ENCODE assay signal across 8 mouse cellular contexts in the genomic region with DNA sequence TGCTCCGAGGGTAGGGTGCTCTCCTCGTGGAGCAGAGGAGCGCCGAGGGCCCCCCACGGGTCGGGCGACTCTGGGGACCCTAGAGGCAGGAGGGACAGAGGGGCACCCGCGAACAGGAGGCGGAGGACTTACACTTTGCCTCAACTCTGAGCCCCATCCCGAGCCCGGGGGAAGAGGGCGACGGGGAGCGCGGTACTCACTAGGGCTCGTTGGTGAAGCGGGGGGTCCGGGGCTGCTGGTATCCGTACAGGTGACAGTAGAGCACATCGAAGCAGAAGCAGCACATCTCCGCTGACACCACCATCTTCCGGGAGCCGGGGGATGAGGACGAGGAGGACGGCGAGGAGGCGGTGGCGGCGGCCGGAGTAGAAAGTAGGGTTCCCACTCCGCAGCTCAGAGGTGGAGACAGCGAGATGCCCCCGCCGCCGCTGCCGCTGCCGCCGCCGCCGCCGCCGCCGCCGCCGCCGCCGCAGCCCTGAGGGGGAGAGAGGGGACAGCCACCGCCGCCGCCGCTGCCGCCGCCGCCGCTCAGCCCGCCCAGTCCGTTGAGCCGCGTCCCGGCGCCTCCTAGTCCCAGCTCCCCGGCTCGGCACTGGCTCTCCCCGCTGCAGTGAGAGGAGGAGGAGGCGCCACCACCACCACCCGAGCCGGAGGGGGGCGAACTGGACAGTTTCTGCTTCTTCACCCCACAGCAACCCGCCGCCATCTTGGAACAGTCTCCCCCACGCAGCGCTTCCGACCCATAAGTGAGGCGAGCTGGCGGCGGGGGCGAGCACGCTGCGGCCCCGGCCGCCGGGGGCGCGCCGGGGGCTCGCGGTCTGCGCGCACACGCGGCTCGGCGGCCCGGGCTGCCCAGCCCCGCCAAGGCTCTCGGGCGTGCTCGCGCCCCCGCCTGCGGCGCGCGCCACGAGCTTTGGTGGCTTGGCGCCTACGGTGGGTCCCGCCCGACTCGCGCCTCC. TPM values are rescaled to one million over a fixed set of nuclear protein-coding genes. Genes with fewer than 3 reads are reported as not detected.
DNase-seq lines count a peak whose midpoint lies in the region; ATAC-seq and TF ChIP-seq lines count a peak whose summit lies in the region.

A gene (minus strand): TSS at position 721 of the 959 bp plus-strand sequence.

- peaks cover 0 to 42% of the 10 kb centered on the region in 2 experiments; a peak in 3 of 4 replicates for H3K36me3 ChIP-seq in MEL (ENCODE audit: control insufficient read depth in 1 of 2, insufficient read depth in 2 of 2, low read length in 2 of 2)
- H3K36me3 ChIP-seq in forebrain, embryonic 15.5 days = no peaks in the 10 kb centered on the region
- no peaks in the 10 kb centered on the region for H3K36me3 ChIP-seq in lung, embryonic 15.5 days

- TF ChIP-seq POLR2A in MEL (IDR thresholded peaks at IDR 0.05; ENCODE audit: control insufficient read depth in 1 of 2, insufficient read depth in 1 of 2, low read depth in 1 of 2, low read length in 2 of 2, poor library complexity in 1 of 2) = peak; percentile 86

- peaks cover 43% of the 10 kb centered on the region for H3K79me2 ChIP-seq in MEL (ENCODE audit: control insufficient read depth, insufficient read depth, low read length, poor library complexity)

- WGBS in forebrain, embryonic 15.5 days = 20% methylated on average over 77 of the region's 112 CpGs
- 13% methylated on average over 48 of the region's 112 CpGs for WGBS in lung, embryonic 15.5 days

- peak within 1 kb of the TSS; percentile 100 for H3K4me3 ChIP-seq in MEL (ENCODE audit: control insufficient read depth in 1 of 2, insufficient read depth in 1 of 2, low read depth in 2 of 2, low read length in 2 of 2)
- H3K4me3 ChIP-seq in forebrain, embryonic 15.5 days = peak within 1 kb of the TSS; percentile 65
- H3K4me3 ChIP-seq in lung, embryonic 15.5 days = peak within 1 kb of the TSS; percentile 65

- H3K27ac ChIP-seq in MEL (ENCODE audit: control insufficient read depth, low read depth, low read length) = peak within 1 kb of the TSS; percentile 85
- peak within 1 kb of the TSS; percentile 92 for H3K27ac ChIP-seq in forebrain, embryonic 15.5 days (replicated peaks)
- peak within 1 kb of the TSS; percentile 89 for H3K27ac ChIP-seq in lung, embryonic 15.5 days

- H3K27me3 ChIP-seq in MEL (ENCODE audit: control insufficient read depth in 1 of 2, insufficient read depth in 2 of 2, low read length in 2 of 2) = no peaks in the 10 kb centered on the region
- no peaks in the 10 kb centered on the region for H3K27me3 ChIP-seq in forebrain, embryonic 15.5 days
- peaks cover 17% of the 10 kb centered on the region; the same call in 1 of the 2 replicates for H3K27me3 ChIP-seq in lung, embryonic 15.5 days

- intact Hi-C loops in heart, postnatal 25 days (cut with DNase I) = loop anchor here (5.0 to 10.0 kb wide), 2 partner anchors 71 to 86 kb away; no protein-coding TSS in a partner anchor

- peaks cover 9 to 21% of the 10 kb centered on the region in 2 experiments; a peak in 3 of 4 replicates for H3K4me1 ChIP-seq in MEL (ENCODE audit: control insufficient read depth in 1 of 2, insufficient read depth in 2 of 2, low read length in 2 of 2)
- H3K4me1 ChIP-seq in forebrain, embryonic 15.5 days = 0 out of 2 replicates have a peak, but pooled peaks cover 6% of the 10 kb centered on the region
- 0 out of 2 replicates have a peak, but pooled peaks cover 3% of the 10 kb centered on the region for H3K4me1 ChIP-seq in lung, embryonic 15.5 days

- peak within 1 kb of the TSS; percentile 60 for H3K4me2 ChIP-seq in forebrain, embryonic 15.5 days (replicated peaks)
- peak within 1 kb of the TSS; percentile 61 for H3K4me2 ChIP-seq in lung, embryonic 15.5 days

- ATAC-seq in forebrain, embryonic 15.5 days (replicated peaks) = peak; percentile 92
- ATAC-seq in lung, embryonic 15.5 days (ENCODE audit: borderline replicate concordance, extremely low read depth, low FRiP score, low TSS enrichment) = peak; percentile 94

- no peak for TF ChIP-seq RAD21 in MEL (IDR thresholded peaks at IDR 0.05; ENCODE audit: low read depth, low read length)

- TF ChIP-seq CTCF in MEL (IDR thresholded peaks at IDR 0.05 in 2 of 3, conservative IDR thresholded peaks at IDR 0.05 in 1 of 3; ENCODE audit: control insufficient read depth in 1 of 3, insufficient read depth in 1 of 3, low read depth in 2 of 3, low read length in 3 of 3, poor library complexity in 1 of 3, severe bottlenecking in 1 of 3) = no peak

- H3K9ac ChIP-seq in MEL (ENCODE audit: control insufficient read depth, low read depth, low read length, poor library complexity, severe bottlenecking) = peak within 1 kb of the TSS; percentile 100
- H3K9ac ChIP-seq in forebrain, embryonic 15.5 days (replicated peaks) = peak within 1 kb of the TSS; percentile 74
- peak within 1 kb of the TSS; percentile 68 for H3K9ac ChIP-seq in lung, embryonic 15.5 days

- peak in 1 of 2 experiments; percentile 24; a peak in 1 of 4 replicates for TF ChIP-seq EP300 in MEL (IDR thresholded peaks at IDR 0.05; ENCODE audit: low read depth in 1 of 2, low read length in 2 of 2)

- no peaks in the 10 kb centered on the region for H3K9me3 ChIP-seq in MEL (replicated peaks; ENCODE audit: insufficient read depth, low read length)
- H3K9me3 ChIP-seq in forebrain, embryonic 15.5 days = no peaks in the 10 kb centered on the region
- no peaks in the 10 kb centered on the region for H3K9me3 ChIP-seq in lung, embryonic 15.5 days

- peak; percentile 90 for DNase-seq in MEL (ENCODE audit: low read depth, low spot score)
- DNase-seq in cerebellum, adult 11-12 months = peak; percentile 84
- peak; percentile 65 for DNase-seq in heart, postnatal 25 days (ENCODE audit: low spot score)
- peak; percentile 18 to 44 for DNase-seq in layer of hippocampus, adult 8-10 months (ENCODE audit: low spot score in 2 of 2)
- DNase-seq in ovary, adult 18-20 months (ENCODE audit: low spot score) = peak; percentile 62
- DNase-seq in thymus, postnatal 0 days (ENCODE audit: low spot score) = peak; percentile 78

TF ChIP-seq in MEL, 35 proteins besides CTCF, POLR2A, EP300 and RAD21:
- TF ChIP-seq ETS1 (IDR thresholded peaks at IDR 0.05; ENCODE audit: low read depth, low read length) (peak; percentile 10; the same call in 1 of the 2 replicates), POLR2AphosphoS2 (IDR thresholded peaks at IDR 0.05; ENCODE audit: low read length) (peak; percentile 78), SIN3A (IDR thresholded peaks at IDR 0.05; ENCODE audit: low read length) (no peak; the same call in 1 of the 2 replicates), GABPA (IDR thresholded peaks at IDR 0.05; ENCODE audit: low read depth, low read length) (no peak), NRF1 (IDR thresholded peaks at IDR 0.05; ENCODE audit: insufficient read depth, low read depth, low read length, poor library complexity, severe bottlenecking) (0 out of 2 replicates have a peak, but pooled peaks have one; percentile 8), HCFC1 (IDR thresholded peaks at IDR 0.05; ENCODE audit: low read depth, low read length) (peak; percentile 45), GATA1 (IDR thresholded peaks at IDR 0.05; ENCODE audit: low read depth, low read length) (no peak), TCF12 (IDR thresholded peaks at IDR 0.05; ENCODE audit: low read depth, low read length) (peak; percentile 61; the same call in 1 of the 2 replicates), NELFE (IDR thresholded peaks at IDR 0.05; ENCODE audit: low read depth, low read length) (peak; percentile 88), TBP (IDR thresholded peaks at IDR 0.05; ENCODE audit: low read depth, low read length) (0 out of 2 replicates have a peak, but pooled peaks have one; percentile 57)

RNA-seq across cellular contexts. Expression of the gene that starts here (rescaled TPM):
- total RNA-seq in MEL (2012; rRNA removed) = 15.1 and 16.3 TPM in 2 replicates
- polyA plus RNA-seq in MEL (2012; ENCODE audit: insufficient read depth in 1 of 2, insufficient read length in 2 of 2, low read depth in 1 of 2, low replicate concordance in 2 of 2, missing spikeins in 1 of 2) = 10 to 100 TPM; 23.6 to 62.1 TPM
- polyA plus RNA-seq in forebrain, embryonic 15.5 days (2015; fragmentation: Nextera tagmentation; extraction: Ambion mirVana) = 5.0 and 5.6 TPM in 2 replicates
- 10 to 100 TPM; 18.9 to 20.6 TPM for total RNA-seq in heart, postnatal 25 days (2021)
- total RNA-seq in layer of hippocampus, adult 8-10 months (2022) = 1 to 10 TPM; 1.7 to 2.7 (median 2.2) TPM
- polyA plus RNA-seq in lung, embryonic 15.5 days (2015; fragmentation: Nextera tagmentation; extraction: Ambion mirVana) = 12.6 and 13.0 TPM in 2 replicates
- polyA plus RNA-seq in thymus, postnatal 0 days (2015; fragmentation: Nextera tagmentation; extraction: Ambion mirVana) = 6.9 and 9.4 TPM in 2 replicates

Comparison
In these comparisons a context has a peak if more than half of its experiments do, and no peak if none do; other contexts are left out.
1. Peak in every context shown above with its lines: DNase-seq, ATAC-seq, H3K4me3 ChIP-seq and H3K27ac ChIP-seq.
2. DNase-seq: peak in every context shown above with its lines; median percentile 90 in MEL; 84 in cerebellum, adult 11-12 months; 78 in thymus, postnatal 0 days; 65 in heart, postnatal 25 days; 62 in ovary, adult 18-20 months; 31 in layer of hippocampus, adult 8-10 months.